Mouse (Mus musculus) C2C12 (cell line): ENCODE data around the gene Bend4. TPM values are rescaled to one million over a fixed set of nuclear protein-coding genes. Genes with fewer than 3 reads are reported as not detected.

ENCODE experiments used
- H3K27me3 ChIP-seq: one replicate; pipeline ENCODE4 v1.6.1; 2011; ENCODE audit not compliant: control insufficient read depth, insufficient read depth, insufficient read length
- H3K36me3 ChIP-seq: one replicate; pipeline ENCODE4 v1.6.1; 2011; ENCODE audit not compliant: control insufficient read depth, insufficient read depth
- H3K4me3 ChIP-seq: one replicate; pipeline ENCODE4 v1.5.1; 2011; ENCODE audit warnings: mild to moderate bottlenecking, control low read depth; ENCODE audit not compliant: poor library complexity, insufficient read depth, severe bottlenecking
- H3K79me2 ChIP-seq: one replicate; pipeline ENCODE4 v1.6.1; 2011; ENCODE audit not compliant: control insufficient read depth, insufficient read depth
- H3K79me3 ChIP-seq: one replicate; pipeline ENCODE4 v1.6.1; 2011; ENCODE audit warnings: low read depth, control low read depth
- H3ac ChIP-seq: one replicate; pipeline ENCODE3; 2011; ENCODE audit warnings: low read depth; ENCODE audit not compliant: control insufficient read depth, insufficient read length
- CEBPB ChIP-seq: IDR thresholded peaks from one replicate; pipeline ENCODE4 v1.6.1; 2011; ENCODE audit warnings: low read depth, mild to moderate bottlenecking, control low read depth, moderate library complexity
- CTCF ChIP-seq: IDR thresholded peaks from one replicate; pipeline ENCODE4 v1.5.1; 2011; ENCODE audit not compliant: control insufficient read depth, insufficient read depth, insufficient read length
- FOSL1 ChIP-seq: IDR thresholded peaks from one replicate; pipeline ENCODE4 v1.8.0; 2011; ENCODE audit warnings: mild to moderate bottlenecking, low read length; ENCODE audit not compliant: poor library complexity, insufficient read depth, severe bottlenecking
- MAX ChIP-seq: IDR thresholded peaks from one replicate; pipeline ENCODE4 v1.6.1; 2011; ENCODE audit warnings: mild to moderate bottlenecking, control low read depth
- MYOD1 ChIP-seq: IDR thresholded peaks from one replicate; pipeline ENCODE4 v1.6.1; 2011; ENCODE audit warnings: low read depth; ENCODE audit not compliant: control insufficient read depth, insufficient read length
- MYOG ChIP-seq: IDR thresholded peaks from one replicate; pipeline ENCODE4 v1.6.1; 2011; ENCODE audit not compliant: control insufficient read depth, insufficient read length; ENCODE audit errors: extremely low read depth
- USF1 ChIP-seq: IDR thresholded peaks from one replicate; pipeline ENCODE4 v1.6.1; 2011; ENCODE audit warnings: low read depth, mild to moderate bottlenecking, control low read depth, moderate library complexity
- polyA plus RNA-seq: library from polyadenylated mRNA; unstranded; fragments of >200 nt; fragmentation: generic; extraction: Trizol; gene quantifications from one replicate; pipeline ENCODE4 v1.2.1, GENCODE M21; 2012; ENCODE audit warnings: missing spikeins

Bend4 gene
- polyA plus RNA-seq, 1 experiment, result 0.01 TPM

DNA sequence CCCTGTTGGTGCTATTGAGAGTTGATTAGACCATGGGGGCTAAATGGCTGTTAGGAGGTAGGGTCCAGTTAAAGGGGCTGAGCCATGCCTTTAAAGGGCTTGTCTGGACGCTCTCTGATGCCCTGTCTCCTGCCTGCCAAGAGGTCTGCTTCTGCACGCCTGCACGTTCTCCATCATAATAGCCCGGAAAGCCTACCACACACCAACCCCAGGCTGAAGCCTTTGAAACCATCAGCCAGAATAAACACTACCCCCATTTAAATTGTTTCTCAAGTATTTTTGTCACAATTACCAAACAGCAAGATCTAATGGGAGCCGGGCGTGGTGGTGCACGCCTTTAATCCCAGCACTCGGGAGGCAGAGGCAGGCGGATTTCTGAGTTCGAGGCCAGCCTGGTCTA is 65.8 kb downstream of the Bend4 start:
- H3K36me3 ChIP-seq, result no peaks in the 10 kb centered on the region
- no peaks in the 10 kb centered on the region for H3K79me3 ChIP-seq
- H3ac ChIP-seq, result no peak overlapping the region
- no peaks in the 10 kb centered on the region for H3K27me3 ChIP-seq
- H3K79me2 ChIP-seq, result no peaks in the 10 kb centered on the region
- H3K4me3 ChIP-seq, result no peak overlapping the region
- no peak for TF ChIP-seq FOSL1
- no peak for TF ChIP-seq CEBPB
- TF ChIP-seq MYOG, result no peak
- no peak for TF ChIP-seq USF1
- no peak for TF ChIP-seq CTCF
- no peak for TF ChIP-seq MYOD1
- TF ChIP-seq MAX, result no peak

DNA sequence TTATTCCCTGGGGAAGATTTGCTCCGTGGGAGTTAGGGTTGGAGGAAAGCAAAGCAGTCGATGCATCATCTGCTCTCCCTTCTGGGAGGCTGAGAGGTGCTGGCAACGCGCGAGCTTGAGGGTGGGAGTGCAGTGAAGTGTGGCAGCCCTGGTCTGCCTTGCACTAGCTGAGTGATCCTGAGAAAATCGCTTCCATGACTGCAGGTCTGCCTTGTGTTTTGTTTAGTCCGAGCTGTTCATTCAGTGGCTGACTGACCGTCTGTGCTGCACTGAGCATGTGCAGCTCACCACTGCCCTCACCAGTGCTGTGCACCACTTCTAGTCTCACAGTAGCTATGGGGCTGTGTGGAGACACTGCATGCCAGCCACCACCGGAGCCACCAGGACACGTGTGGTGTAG is 79.2 kb downstream of the Bend4 start:
- Histone ChIP-seq H3ac (no peak overlapping the region), H3K27me3 (no peaks in the 10 kb centered on the region), H3K36me3 (peaks cover 53% of the 10 kb centered on the region), H3K79me2 (no peaks in the 10 kb centered on the region), H3K79me3 (no peaks in the 10 kb centered on the region), H3K4me3 (no peak overlapping the region)
- no peak for TF ChIP-seq MYOG
- TF ChIP-seq CEBPB, result no peak
- TF ChIP-seq USF1, result no peak
- no peak for TF ChIP-seq MAX
- TF ChIP-seq FOSL1, result no peak
- TF ChIP-seq MYOD1, result no peak
- TF ChIP-seq CTCF, result no peak

DNA sequence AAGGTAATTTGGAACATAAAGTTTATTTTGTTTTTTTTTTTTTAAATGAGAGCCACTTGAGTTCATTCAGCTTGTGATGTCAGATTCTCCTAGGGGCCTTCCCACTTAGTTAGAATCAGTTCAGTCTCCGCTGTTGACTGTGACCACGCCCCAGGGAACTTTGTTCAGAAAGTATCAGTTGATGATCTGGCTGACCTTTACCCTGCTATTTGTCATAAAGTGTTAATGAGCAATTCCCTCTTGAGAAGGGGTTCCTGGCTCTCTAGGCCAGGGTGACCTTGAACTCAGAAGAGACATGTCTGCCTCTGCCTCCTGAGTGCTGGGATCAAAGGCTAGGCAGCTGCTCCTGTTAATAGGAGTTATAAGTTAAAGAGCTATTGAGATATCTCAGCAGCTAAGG is 81.0 kb downstream of the Bend4 start:
- Histone ChIP-seq H3K4me3 (no peak overlapping the region), H3ac (no peak overlapping the region), H3K79me2 (no peaks in the 10 kb centered on the region), H3K79me3 (no peaks in the 10 kb centered on the region), H3K36me3 (peaks cover 50% of the 10 kb centered on the region), H3K27me3 (no peaks in the 10 kb centered on the region)
- no peak for TF ChIP-seq MYOD1
- TF ChIP-seq USF1, result no peak
- no peak for TF ChIP-seq MAX
- no peak for TF ChIP-seq MYOG
- no peak for TF ChIP-seq CTCF
- no peak for TF ChIP-seq FOSL1
- TF ChIP-seq CEBPB, result no peak

Other genes with a start within 250 kb of the Bend4 start
- gene Tmem33, start 167.7 kb downstream of the Bend4 start, polyA plus RNA-seq, result 56.7 TPM
- 11.7 TPM for gene Slc30a9, start 121.4 kb downstream of the Bend4 start, polyA plus RNA-seq
- gene Shisa3, start 179.6 kb upstream of the Bend4 start, polyA plus RNA-seq, result not detected